Mouse (Mus musculus) cerebellum, adult (tissue): Measurements from ENCODE around the gene Tsfm.
A peak's percentile ranks its signal among the peaks of the same experiment; 100 is the strongest.

Source experiments
- ATAC-seq: cut with Nextera tagmentation; 2 replicates; pipeline ENCODE4 v1.9.2; 2017; ENCODE audit warnings: mild to moderate bottlenecking, moderate library complexity, mixed read lengths; ENCODE audit not compliant: insufficient number of reproducible peaks, low FRiP score, low TSS enrichment

Gene Tsfm

DNA sequence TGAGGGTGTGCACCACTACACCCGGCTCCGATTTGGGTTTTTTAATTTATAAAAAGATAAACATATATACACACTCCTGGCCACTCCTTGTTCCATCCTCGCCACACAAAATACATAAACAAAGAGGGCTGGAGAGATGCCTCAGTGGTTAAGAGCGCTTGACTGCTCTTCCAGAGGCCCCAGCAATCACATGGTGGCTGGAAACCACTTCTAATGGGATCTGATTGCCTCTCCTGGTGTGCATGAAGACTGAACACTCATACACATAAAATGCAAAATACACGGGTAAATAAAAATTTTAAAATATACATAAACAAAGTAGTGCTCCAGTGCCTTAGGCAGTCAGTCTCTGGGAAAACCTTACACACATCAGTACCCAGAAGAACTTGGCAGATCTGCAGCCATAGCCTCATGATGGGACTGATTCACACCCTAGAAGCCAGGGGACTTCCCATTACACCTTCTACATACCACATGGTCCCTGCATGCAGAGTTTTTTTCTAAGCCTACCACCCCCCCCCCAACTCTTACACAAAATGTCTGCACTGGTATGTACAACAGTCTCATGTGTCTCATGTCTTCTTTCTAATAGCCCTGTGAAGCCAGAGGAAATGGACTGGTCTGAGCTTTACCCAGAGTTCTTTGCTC, 12.0 kb upstream of the Tsfm start:
- no peak for ATAC-seq

DNA sequence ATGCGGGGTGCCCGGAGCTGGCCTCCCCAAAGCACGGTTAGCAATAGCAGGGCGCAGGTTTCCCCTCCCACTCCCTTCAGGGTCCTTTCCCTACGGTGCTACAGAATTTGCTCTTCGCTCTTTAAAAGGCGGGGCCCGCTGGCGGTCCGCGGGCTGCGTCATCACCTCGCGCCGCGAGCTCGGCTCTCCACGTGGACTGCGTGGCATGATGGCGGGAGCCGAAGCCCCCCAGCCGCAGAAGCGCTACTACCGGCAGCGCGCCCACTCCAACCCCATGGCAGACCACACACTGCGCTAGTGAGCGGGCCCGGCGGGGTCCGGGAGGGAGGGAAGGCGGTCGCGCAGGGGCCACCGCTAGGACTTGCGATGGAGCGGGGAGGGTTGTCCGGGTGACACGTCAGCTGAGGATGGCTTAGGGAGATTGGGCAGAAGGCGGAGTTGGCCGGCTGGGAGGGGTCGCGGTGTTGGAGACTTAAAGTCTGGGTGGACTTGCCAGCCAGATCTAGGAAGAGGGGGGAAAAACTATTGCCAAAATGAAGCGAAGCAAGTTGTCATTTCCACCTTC, 11.2 kb upstream of the Tsfm start:
- ATAC-seq: peak; percentile 81

DNA sequence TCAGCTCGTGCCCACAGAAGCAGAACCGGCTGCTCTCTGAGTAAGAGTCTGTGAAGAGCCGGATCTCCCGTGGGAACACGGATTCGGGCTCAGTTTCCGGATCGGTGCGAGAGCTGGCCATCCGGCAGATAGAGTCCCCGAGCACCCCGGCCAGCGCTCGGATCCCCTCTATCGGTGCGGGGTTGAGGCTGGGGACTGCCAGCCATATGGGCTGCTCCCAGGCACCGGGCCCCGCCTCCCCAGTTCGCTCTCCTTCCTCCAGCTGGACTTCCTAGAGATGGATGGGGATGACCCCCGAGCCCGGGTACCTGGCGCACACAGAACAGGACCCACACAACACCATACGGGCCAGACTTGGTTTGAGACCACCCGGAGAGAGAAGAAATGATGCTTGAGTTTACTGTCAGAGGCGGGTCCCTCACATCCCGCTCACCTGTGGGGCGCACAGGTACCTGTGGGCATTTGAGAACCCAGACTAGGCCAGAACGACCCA, 10.7 kb upstream of the Tsfm start, which contains the start of the genes Mettl1 and Eef1akmt3:
TSS of gene Mettl1 (plus strand) at position 141 of the 493 bp plus-strand sequence.
TSS of gene Eef1akmt3 (minus strand) at position 240 of the 493 bp plus-strand sequence.
- ATAC-seq: peak; percentile 43; the same call in 1 of the 2 replicates

DNA sequence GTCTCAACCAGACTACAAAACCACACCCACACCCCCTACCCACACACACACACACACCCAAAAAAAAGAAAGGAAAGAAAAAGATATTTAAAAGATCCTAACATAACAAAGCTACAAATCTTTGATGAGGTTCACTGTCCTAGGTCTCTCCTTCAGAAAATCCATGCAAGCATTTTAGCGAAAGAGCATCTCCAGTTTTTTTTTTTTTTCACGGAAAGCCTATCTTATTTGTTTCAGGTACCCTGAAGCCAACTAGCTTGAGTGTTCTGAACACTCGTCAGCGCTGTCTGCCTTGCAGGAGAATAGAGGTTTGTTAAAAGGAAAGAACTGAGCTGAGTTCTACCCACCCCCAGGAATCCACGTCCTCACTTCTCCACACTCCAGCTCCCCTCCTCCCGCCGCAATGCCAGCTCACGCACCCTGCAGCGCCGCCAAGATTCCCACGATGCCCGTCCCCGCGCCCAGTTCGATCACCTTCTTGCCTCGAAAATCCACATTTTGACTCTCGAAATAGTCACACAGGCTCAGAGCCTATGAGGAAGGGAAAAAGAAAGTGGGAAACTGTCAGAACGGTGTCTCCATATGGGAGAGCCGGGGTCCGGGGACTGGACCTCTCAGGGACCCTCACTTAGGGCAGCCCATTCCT, 10.1 kb upstream of the Tsfm start:
- no peak for ATAC-seq

DNA sequence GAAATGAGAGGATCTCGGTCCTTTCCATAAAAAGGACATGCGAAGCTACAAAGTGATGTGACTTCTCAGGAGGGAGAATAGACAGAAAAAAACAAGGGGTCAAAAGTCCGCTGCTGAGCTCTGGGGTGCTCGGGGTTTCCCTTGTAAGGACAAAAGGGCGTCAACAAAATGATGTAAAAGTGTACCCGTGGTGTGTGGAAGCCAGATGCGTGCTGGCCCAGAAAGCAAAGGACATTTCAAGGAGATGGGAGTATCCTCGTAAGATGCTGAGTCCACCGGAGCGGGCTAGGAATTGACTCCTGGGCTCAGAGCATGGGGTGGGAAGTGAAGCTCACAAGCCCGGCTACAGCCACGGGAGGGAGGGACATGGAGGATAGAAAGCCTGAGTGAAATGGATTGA, 7.0 kb upstream of the Tsfm start:
- ATAC-seq: no peak

DNA sequence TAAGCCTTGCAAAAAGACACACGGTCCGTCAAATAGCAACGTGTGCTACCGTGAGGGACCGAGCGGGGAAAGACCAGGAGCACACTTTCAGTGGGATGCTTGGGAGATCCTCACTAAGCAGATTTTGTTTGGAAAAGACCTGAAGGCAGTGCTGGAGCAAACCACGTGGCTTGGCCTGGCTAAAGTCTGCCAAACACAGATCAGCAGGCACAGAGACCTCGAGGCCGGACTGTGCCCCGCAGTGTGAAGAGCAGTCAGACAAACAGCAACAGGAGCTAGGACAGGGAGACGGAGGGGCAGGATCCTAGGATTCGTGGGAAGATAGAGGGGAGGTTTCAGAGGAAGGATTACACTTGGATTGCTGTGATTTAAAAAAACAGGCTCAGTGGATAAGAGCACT, 5.6 kb upstream of the Tsfm start:
- ATAC-seq: no peak

DNA sequence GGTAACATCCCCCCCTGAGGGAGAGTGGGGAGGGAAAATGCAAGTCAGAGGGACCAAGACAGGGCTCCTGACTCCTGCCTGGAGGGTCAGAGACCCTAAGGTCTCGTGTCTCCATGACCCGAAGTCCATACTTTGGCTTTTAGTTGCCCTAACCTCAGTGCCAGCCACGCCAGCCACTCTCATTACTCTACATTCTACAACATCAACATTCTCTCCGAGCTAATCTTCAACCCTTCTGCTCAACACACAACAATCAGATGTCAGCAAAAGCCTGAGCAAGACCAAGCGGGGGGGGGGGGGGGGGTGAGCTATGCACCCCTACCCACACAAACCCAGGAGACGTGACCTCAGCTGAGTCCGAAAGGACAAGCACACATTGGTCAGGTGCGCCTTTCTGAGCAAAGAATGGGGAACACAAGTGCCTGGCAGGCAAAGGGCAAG, 2.7 kb upstream of the Tsfm start:
- no peak for ATAC-seq

DNA sequence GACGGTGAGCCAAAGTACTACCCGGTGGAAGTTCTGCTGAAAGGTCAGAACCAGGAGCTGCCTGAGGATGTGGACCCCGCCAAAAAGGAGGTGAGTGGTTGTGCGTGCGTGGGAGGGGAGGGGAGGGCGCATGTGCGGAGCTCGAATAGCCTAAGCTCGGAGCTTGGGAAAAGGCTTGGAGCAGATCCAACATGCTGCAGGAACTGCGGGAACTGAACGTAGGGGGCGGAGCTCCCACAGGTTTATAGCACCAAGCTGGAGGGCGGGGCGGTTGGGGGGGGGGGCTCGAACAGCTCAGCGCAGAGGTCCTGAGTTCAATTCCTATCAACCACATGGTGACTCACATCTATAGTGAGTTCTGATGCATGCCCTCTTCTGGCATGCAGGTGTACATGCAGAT, 12.2 kb downstream of the Tsfm start:
- no peak for ATAC-seq

DNA sequence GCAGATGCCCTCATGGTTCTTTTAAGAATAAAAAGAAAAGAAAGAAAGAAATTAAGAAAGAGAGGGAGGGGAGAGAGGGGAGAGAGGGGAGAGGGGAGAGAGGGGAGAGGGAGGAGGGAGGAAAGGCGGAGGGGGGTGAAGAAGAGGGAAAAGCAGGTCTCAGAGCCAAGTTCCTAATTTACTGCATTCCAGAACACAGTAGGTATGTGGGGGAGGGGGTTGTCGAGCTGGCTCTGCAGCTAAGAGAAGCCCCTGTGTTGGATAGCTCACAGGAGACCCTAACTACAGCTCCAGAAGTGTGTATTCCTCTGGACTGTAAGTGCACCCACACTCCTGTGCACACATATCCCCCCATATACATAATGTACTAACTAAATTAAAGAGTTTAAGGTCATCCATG, 13.6 kb downstream of the Tsfm start:
- no peak for ATAC-seq

DNA sequence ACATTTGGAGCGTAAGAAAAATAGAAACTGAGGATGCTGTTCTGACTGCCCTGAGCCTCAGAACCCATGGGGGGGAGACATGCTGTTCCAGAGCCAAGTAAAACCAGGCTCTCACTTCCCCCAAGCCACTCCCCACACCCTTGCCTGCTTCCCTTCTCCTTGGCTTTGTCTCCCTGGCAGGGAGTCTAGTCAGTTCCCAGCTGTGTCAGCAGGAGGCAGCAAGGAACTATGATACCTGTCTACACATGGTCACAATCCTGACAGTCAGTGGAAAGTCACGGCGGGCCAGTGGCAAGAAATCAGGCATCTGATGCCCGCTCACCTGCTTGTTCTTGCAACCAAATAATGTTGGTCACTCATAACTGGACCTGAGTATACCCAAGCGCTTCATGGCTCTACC, 14.2 kb downstream of the Tsfm start:
- ATAC-seq: no peak

DNA sequence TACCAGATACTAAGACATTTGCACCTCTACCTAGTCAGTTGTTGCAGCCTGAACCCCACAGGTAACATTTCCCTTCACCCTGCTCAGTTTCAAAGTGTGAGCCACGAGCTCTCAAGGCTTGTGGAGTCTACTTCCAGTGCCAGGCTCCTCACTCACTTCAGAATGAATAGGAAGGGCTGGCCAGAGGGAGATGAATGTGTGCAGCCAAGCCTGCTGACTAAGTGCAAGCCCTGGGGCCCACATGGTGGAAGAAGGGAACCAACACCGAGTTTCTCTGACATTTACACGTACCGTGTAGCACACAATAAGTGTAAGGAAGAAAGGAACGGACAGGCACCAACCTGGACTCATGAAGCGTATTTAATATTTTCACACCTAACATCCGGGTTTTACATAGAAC, 26.8 kb downstream of the Tsfm start:
- ATAC-seq: no peak

DNA sequence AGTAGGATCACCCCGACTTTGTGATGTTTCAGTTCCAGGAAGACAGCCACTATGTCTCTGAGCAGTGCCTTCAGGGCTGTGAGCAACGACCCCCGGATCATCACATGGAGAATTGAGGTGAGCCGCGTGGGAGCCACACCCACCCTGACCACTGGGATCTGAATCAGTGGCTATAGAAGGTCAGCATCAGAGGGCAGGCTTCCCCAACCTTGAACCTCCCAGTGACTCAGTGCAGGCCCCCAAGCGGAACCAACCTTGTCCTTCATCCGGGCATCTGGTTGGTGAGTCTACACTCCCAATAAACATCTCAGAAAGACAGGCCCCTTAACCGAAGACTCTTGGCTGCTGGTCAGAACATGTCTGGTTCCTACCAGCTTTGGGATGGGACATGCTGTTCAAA, 27.3 kb downstream of the Tsfm start:
- ATAC-seq: no peak

DNA sequence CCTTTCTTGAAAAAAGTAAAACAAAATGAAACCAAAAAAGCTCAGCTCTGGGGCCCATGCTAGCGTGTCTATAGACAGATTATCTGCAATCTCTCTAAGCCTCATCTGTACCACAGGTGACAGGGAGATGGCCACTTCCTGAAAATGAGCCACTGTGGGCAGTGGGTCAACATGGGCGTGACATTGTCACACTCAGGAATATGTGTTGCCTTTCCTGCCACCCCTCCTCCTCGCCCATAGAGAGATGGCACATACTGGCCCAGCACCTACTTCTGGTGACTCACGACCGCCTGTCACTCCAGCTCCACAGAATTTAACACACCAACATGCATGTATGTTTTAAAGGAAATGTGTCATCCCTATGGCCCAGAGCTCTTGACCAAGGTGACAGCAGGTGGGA, 27.9 kb downstream of the Tsfm start:
- ATAC-seq: no peak

DNA sequence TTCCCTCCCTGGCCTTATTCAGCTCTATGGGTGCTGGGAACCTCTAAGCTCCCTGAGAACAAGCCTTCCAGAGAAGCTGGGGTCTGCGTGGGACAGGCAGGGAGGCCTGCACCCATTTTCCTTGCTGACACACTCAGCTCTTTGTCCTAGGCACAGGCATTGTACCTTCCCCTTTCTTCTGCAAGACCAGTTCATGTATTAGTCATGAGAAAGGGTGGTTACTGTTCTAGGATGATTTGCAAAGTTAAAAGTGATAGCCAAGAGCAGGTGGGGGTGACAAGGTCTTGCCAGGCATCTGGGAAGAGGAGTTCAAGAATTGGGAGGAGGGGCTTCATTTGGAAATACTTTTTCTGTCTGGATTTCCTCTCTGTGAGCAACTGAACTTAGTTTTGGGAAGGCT, 28.6 kb downstream of the Tsfm start:
- ATAC-seq: no peak

DNA sequence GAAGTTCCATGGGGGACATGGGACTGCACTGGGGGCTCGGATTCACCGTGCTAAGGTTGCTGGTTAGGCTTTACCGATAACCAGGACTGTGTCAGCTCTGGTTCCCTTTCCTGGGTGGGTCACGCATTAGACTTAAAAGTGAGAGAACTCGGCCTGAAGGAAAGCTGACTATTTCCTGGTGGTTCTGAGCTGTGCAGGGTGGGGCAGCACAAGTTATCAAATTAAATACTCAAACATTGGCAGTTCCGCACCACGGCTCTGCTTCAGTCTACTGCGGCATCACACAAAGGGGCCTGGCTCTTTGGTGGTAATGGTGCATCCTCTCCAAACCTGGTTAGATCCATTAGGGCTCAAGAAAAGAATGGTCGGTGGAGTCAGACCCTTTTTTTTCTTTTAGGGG, 29.3 kb downstream of the Tsfm start:
- ATAC-seq: no peak

DNA sequence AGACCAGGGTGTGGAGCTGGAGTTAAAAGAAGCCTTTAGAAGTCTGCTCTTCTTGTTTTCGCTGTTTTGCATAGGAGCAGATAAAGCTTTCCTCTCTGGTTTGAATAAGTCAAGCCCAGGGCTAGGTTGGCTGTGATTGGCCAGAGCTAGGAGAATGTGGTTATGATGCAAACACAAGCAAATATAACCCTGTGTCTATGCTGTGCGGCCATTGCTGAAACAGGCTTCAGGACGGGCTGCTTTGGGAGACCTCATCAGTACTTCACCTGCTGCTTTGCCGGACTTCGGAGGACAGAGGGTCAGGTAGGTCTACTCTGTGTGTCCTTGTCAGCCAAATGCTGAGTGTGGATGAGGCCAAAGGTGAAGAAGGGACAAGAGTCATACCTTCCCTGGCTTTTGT, 30.1 kb downstream of the Tsfm start, which contains the start of gene Avil:
TSS of gene Avil (plus strand) at position 181 of the 400 bp plus-strand sequence.
- ATAC-seq: no peak

DNA sequence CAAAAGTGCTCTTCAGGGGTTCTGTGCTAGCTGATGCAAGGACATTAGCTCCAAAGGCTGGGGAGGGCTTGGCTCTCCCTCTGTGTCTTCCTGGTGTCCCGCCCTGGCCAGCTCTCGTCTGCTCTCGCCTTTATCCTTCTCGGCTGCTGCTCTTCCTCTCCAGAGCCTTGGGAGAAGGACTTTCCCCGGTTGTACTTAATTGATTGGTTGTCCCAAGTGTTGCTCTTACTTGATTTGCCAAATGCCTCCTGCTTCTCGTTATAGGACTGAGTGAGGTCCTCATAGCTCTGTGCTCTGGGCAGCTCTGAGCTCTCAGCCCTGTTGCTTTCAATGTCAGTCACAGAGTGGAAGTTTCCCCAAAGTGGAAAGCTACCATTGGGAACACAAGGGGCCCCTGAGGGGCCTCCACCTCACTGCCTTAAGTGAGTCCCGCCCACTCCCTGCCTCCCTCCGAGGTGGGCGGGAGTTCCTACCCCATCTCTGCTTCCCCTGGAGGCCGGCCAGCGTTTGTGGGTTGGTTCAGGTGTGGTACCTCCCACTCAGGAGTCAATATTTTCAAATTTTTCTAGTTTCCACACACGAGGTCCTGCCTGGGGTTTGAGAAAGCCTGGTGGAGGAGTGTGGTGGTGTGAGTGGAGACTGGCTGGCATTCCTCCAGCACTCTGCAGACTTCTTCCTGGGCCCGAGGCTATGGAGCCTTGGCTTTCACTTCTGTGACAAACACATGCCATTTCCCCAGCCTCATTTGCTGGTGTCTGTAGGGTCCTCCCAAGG, 33.1 kb downstream of the Tsfm start:
- ATAC-seq: no peak

DNA sequence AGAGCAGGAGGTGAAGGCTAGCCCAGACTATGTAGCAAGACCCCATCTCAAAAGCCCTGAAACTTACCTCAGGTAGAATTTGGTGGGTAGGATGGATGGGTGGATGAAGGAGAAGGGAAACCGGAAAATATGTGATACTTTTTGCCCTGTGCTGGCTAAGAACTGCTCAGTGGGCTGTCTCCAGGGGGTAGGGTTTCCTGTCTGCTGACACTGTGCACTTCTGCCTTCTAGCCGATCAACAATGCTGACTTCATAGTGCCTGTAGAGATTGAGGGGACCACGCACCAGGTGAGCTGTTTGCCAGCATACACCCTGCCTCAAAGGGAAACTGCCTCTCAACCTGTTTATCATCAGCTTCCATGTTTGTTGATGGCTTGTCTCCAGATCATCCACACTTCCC, 37.0 kb downstream of the Tsfm start:
- ATAC-seq: no peak

DNA sequence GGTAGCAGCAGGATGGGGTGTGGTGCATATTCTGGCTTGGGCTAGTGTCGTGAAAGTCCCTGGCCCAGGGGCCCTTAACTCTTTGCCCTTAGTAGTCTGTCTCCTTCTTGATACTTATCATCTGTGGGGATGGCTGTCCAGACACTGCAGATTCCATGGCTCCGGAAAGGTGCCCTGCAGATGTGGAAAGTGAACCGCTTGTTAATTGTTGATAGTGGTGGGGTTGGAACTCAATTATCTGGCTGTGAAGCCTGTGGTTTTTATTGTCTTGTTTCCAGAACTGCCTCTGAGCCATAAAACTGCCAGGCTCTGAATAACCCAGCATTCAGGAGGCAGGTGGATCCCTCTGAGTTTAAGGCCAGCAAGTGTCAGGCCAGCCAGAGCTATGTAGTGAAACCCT, 39.0 kb downstream of the Tsfm start:
- no peak for ATAC-seq

DNA sequence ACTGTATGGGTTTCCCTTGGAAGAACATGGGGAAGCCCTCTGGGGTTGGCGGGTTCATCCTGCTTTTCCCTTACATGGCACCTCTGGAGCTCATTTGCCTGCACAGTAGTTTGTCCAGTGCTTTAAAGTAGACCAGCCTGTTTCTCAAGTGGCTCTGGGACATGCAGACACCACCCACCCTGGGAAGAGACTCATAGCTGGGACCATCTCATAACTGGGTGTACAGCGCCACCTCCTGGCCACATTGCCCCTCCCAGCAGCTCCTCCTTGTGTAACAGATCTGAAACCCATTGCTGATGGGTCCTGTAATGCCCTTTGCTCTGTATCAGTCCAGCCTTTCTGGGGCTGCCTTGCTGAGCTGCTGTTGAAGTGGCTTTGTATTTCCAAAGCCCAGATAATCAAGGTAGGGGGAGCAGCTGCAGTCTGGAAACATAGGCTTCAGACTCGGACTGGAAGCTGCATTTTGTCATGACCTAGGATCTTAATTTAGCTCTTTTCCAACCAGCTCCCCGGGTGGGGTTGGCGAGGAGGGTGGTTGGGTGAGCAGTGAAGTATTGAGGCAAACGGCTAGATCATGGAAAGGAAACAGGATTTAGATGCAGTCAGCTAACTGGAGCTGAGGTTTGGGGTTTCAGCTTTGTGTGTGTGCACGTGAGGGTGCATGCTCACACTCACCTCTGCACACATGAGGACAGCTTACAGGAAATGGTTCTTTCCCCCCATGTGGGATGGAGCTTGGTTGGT, 40.2 kb downstream of the Tsfm start:
- ATAC-seq: peak; percentile 53
